In the genomic region with DNA sequence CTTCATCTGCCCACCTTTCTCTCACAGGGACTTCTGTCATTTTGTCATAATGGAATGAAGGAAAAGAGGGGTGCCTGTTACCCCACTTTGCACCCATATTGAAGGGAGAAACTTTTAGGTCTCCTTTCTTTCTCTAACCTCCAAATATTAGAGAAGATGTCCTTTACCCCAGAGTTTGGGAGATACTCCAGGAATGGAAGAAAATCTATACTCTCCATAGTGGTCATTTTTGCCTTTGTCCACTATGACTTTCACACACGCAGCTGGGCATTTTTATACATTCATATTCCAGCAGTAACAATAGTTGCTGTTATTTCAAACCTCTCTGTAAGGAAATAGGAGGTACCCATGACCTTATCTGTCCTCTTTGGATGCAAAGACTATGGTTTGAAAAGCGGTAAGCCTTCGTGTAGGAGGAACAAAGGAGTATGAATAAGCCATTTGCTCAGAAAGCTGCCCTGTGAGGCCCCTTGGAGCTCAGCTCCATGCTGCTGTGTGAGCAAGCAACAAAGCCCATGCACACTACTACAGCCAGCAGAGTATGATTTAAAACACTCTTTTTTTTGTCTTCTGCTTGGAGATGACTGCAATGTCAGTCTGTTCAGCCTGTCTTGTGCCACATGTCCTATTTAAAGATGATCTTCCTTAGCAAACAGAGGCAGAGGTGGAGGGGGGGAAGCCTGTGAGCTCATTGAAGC, we compare ENCODE assay signal across 11 mouse cellular contexts.
DNase-seq lines count a peak whose midpoint lies in the region; ATAC-seq and TF ChIP-seq lines count a peak whose summit lies in the region.
"Had no signal": no experiment of that assay in that cellular context is flagged by ENCODE, and none has a peak within 500 bp of the region (broad histone marks: within the 10 kb centered on the region; RNA-seq: fewer than 3 reads in every experiment).

No protein-coding gene starts in this region.

- peaks cover 13% of the 10 kb centered on the region; the same call in 1 of the 2 replicates for H3K4me1 ChIP-seq in forebrain, postnatal 0 days (ENCODE audit: insufficient read depth)
- peaks cover 19% of the 10 kb centered on the region for H3K4me1 ChIP-seq in midbrain, embryonic 12.5 days
- no peaks in the 10 kb centered on the region for H3K4me1 ChIP-seq in intestine, embryonic 16.5 days (ENCODE audit: control insufficient read depth, insufficient read depth, low read length)
- H3K4me1 ChIP-seq: liver, embryonic 13.5 days had no signal

- no peak for TF ChIP-seq CTCF in forebrain, postnatal 0 days (IDR thresholded peaks at IDR 0.05; ENCODE audit: low read depth)

- no peaks in the 10 kb centered on the region for H3K27me3 ChIP-seq in forebrain, postnatal 0 days (ENCODE audit: insufficient read depth, low read length)
- H3K27me3 ChIP-seq in midbrain, embryonic 12.5 days, result peaks cover 4% of the 10 kb centered on the region; the same call in 1 of the 2 replicates
- H3K27me3 ChIP-seq in intestine, embryonic 16.5 days (replicated peaks; ENCODE audit: control insufficient read depth, insufficient read depth, low read length), result no peaks in the 10 kb centered on the region
- H3K27me3 ChIP-seq: liver, embryonic 13.5 days had no signal

- H3K36me3 ChIP-seq in forebrain, postnatal 0 days (ENCODE audit: insufficient read depth), result no peaks in the 10 kb centered on the region
- no peaks in the 10 kb centered on the region for H3K36me3 ChIP-seq in midbrain, embryonic 12.5 days
- no peaks in the 10 kb centered on the region for H3K36me3 ChIP-seq in intestine, embryonic 16.5 days (ENCODE audit: control insufficient read depth, insufficient read depth, low read length)
- H3K36me3 ChIP-seq: liver, embryonic 13.5 days had no signal

- peak; percentile 59; the same call in 1 of the 2 replicates for ATAC-seq in forebrain, postnatal 0 days
- peak; percentile 71 for ATAC-seq in midbrain, embryonic 12.5 days (ENCODE audit: low FRiP score, low read depth)
- no peak for ATAC-seq in erythroblast, adult 5-6 weeks (replicated peaks; ENCODE audit: low FRiP score, poor library complexity, severe bottlenecking)
- no peak for ATAC-seq in intestine, embryonic 16.5 days

- peak; percentile 34 for DNase-seq in embryo, embryonic 10 days (ENCODE audit: low spot score)
- DNase-seq in embryo, embryonic 9.5 days (ENCODE audit: extremely low spot score), result no peak
- peak; percentile 44 for DNase-seq in embryo, embryonic 10.5 days (ENCODE audit: low spot score)
- DNase-seq in forebrain, postnatal 0 days, result no peak
- DNase-seq in frontal cortex, postnatal 25 days (ENCODE audit: low spot score in 2 of 2), result no peak
- DNase-seq: gastrocnemius, postnatal 14 days; liver, embryonic 13.5 days; thymus, adult 18-20 months had no signal

- no peak overlapping the region for H3K4me3 ChIP-seq in forebrain, postnatal 0 days (ENCODE audit: low read depth, low read length)
- peak overlapping the region; percentile 21 for H3K4me3 ChIP-seq in midbrain, embryonic 12.5 days
- no peak overlapping the region for H3K4me3 ChIP-seq in intestine, embryonic 16.5 days (ENCODE audit: low read length)
- H3K4me3 ChIP-seq: liver, embryonic 13.5 days had no signal

- 19% methylated on average over 3 of the region's 3 CpGs for WGBS in forebrain, postnatal 0 days
- WGBS in midbrain, embryonic 12.5 days, result 12% methylated on average over 3 of the region's 3 CpGs
- 61% methylated on average over 3 of the region's 3 CpGs for WGBS in intestine, embryonic 16.5 days

- H3K9ac ChIP-seq in forebrain, postnatal 0 days, result no peak overlapping the region
- no peak overlapping the region for H3K9ac ChIP-seq in midbrain, embryonic 12.5 days (replicated peaks)
- H3K9ac ChIP-seq in intestine, embryonic 16.5 days (ENCODE audit: low read depth, low read length), result no peak overlapping the region
- H3K9ac ChIP-seq: liver, embryonic 13.5 days had no signal

- 0 out of 2 replicates have a peak overlapping the region, but pooled peaks have one; percentile 2 for H3K27ac ChIP-seq in forebrain, postnatal 0 days (ENCODE audit: low read depth, low read length)
- H3K27ac ChIP-seq in midbrain, embryonic 12.5 days (replicated peaks), result peak overlapping the region; percentile 77
- no peak overlapping the region for H3K27ac ChIP-seq in intestine, embryonic 16.5 days (ENCODE audit: low read length)
- H3K27ac ChIP-seq: liver, embryonic 13.5 days had no signal

- H3K9me3 ChIP-seq in forebrain, postnatal 0 days (ENCODE audit: low read length), result no peaks in the 10 kb centered on the region
- no peaks in the 10 kb centered on the region for H3K9me3 ChIP-seq in midbrain, embryonic 12.5 days
- no peaks in the 10 kb centered on the region for H3K9me3 ChIP-seq in intestine, embryonic 16.5 days (ENCODE audit: control insufficient read depth, low read length)
- H3K9me3 ChIP-seq: liver, embryonic 13.5 days had no signal

- peak overlapping the region; percentile 29 for H3K4me2 ChIP-seq in forebrain, postnatal 0 days (ENCODE audit: low read depth)
- H3K4me2 ChIP-seq in midbrain, embryonic 12.5 days (replicated peaks), result peak overlapping the region; percentile 46
- no peak overlapping the region for H3K4me2 ChIP-seq in intestine, embryonic 16.5 days (ENCODE audit: low read depth, low read length)
- H3K4me2 ChIP-seq: liver, embryonic 13.5 days had no signal

Comparison
In these comparisons a context has a peak if more than half of its experiments do, and no peak if none do; other contexts are left out.
1. DNase-seq: peak in embryo, embryonic 10 days (single experiment) and embryo, embryonic 10.5 days (single experiment); none in embryo, embryonic 9.5 days (single experiment), forebrain, postnatal 0 days (single experiment) and frontal cortex, postnatal 25 days (0 of 2).
2. ATAC-seq: peak in forebrain, postnatal 0 days (single experiment) and midbrain, embryonic 12.5 days (single experiment); none in erythroblast, adult 5-6 weeks (single experiment) and intestine, embryonic 16.5 days (single experiment).